Mouse (Mus musculus) R1 (cell line): ENCODE data around the gene Inka2.
"Not testable (repeated sequence)": the region's sequence is repeated elsewhere in the genome, so short reads cannot be mapped to it uniquely, and the experiment has no call there.

Experiments
- DNase-seq: peaks from one replicate; pipeline ENCODE4 v3.0.0-alpha.2; 2018; ENCODE audit warnings: low read depth, low spot score

Inka2 gene

GRCm38 (mm10) chr3:105696387-105697147, 7.8 kb upstream of the Inka2 start:
- DNase-seq, result no peak

- DNase-seq, result no peak
Observed at GRCm38 (mm10) chr3:105697148-105697441, 7.3 kb upstream of the Inka2 start.

DNA sequence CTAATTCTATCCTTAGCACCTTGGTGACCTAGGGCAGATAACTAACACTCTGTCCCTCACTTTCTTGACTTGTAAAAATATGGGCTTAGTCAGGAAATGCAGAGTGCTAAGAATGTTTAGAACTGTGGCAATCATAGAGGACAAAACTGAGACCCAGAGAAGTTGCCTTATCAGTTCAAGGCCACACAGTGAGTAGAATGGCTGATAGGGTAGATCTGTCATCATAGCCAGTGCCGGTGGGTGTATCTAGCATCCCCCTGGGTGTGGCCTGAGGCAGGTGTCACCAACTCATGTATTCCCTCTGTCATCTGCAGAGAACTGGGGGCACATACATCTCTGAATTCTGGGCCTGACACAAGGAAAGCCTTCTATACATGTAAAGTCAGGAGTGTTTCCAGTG, 6.1 kb upstream of the Inka2 start:
- DNase-seq, result no peak

DNA sequence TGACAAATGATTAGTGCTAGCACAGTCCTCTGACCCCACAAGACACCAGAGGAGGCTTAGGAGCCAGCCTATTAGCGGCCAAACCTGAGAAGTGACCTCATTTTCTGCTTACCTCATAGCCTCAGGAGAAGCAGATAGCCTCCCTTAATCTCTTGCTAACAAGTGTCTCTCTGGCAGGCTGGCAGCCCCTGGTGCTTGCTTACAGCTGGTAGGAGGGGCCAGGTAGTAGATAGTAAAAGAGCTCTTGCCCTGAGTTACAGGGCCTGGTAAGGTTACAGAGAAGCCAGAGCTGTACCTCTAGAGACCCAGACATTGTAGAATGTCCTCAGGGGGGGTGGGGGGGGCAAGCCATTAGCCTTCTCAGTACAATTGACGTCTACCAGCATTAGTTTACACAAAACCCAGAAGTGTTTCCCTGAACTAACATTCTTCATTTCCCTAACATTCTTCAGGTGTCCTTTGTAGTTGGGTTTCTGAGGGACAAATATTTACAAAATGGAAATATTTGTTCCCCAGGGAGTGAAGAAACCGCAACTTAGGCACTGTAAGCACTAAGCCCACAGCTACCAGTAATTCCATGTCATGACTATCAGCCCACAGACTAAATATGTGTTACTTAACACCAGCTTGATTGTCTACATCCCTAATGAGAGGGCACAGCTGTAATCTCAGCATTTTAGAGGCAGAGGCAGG, 5.0 kb upstream of the Inka2 start:
- no peak for DNase-seq

GRCm38 (mm10) chr3:105700786-105701185, 3.6 kb upstream of the Inka2 start:
- not testable (repeated sequence) for DNase-seq

DNA sequence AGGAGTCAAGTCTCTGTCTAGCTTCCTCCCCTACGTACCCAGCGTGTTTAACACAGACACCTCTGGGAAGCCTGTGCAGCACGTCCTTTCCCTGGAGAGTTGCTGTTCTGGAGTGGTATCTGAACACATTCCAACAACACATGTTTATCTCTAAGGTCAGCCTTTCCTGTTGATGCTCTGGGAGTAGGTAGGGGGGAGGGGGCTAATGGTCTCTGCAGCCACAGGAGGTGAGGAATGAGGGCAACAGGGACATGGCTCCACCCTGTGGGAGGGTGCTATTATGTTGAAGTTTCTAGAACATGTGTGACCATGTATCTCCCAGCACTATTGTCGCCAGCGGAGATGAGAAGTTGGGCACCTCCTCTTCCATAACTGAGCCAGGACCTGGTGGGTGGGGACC, 3.0 kb upstream of the Inka2 start:
- no peak for DNase-seq

DNA sequence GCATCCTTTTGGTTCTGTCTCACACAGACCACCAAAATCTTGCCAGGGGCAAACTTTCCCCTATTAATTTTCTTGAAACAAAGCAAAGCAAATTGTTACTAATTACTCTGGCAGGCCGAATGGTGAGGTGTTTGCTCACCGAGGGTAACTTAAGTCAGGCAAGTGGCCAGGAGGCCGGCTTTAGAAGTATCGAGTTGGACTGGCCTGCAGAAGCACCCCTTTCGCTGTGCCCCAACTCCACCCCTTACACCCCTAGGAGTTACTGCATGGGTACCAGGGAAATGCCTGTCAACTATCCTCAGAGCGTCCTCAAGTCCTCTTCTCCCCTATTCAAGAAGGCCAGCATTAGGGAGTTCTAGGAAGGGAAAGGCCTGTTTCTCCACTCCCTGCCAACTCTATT, 828 bp upstream of the Inka2 start:
- DNase-seq, result no peak

GRCm38 (mm10) chr3:105705061-105705549, 706 bp downstream of the Inka2 start:
- DNase-seq, result peak; percentile 30

GRCm38 (mm10) chr3:105705561-105705960, 1.2 kb downstream of the Inka2 start:
- DNase-seq, result no peak

- no peak for DNase-seq
Observed at GRCm38 (mm10) chr3:105706366-105707020, 2.1 kb downstream of the Inka2 start.

DNA sequence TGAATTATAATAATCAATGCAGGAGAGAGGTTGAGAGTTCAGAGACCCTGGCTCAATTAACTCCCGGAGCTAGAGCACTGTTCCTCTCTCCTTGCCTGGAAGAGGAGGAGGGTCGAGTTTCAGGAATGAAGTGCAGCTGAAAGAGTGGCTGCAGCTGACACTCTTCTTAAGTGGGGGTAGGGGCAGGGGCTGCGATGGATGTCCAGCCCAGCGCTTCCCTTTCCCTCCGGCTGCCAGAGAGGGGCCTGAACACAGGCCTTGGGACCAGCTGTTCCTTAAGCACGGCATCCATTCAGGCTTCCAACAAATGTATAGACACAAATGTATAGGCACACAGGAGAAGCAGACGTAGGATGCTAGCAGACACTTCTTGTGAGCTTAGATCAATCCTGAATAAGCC, 3.2 kb downstream of the Inka2 start:
- no peak for DNase-seq

- no peak for DNase-seq
Observed at GRCm38 (mm10) chr3:105710246-105710645, 5.8 kb downstream of the Inka2 start.

DNA sequence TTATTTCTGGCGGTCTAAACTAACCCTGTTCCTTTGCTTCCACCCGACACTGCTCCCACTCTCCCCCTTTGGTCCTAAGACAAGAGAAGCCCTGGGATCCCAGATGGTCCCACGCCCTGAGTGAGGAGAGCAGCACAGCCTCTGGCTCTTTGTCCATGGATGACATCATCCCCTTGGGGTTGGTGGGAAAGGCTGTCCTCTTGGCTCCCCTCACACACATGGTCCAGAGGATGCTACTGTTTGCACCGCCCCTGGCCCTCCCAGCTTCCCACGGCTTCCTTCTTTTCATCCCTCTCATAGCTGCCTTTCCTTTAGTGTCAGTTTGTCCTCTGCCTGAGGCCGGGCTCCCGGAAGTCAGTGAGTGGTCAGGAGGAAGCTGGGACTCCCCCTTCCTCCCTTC, 7.3 kb downstream of the Inka2 start:
- DNase-seq, result no peak

DNA sequence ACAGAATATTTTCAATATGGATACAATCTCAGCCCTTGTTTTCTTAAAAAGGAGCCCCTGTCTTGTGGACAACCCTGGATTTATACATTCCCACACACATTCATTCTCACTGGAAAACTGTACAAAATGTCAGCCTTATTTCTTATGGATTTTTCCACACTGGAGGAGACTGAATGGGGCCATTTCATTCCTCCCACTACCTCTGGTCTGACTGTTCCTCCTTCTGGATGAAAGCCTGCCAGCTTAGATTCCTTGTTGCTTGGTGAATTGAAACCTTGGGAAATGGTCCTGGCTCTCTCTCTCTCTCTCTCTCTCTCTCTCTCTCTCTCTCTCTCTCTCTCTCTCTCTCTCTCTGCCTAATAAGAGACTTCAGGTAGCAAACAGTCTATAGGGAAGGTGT, 8.4 kb downstream of the Inka2 start:
- no peak for DNase-seq

DNA sequence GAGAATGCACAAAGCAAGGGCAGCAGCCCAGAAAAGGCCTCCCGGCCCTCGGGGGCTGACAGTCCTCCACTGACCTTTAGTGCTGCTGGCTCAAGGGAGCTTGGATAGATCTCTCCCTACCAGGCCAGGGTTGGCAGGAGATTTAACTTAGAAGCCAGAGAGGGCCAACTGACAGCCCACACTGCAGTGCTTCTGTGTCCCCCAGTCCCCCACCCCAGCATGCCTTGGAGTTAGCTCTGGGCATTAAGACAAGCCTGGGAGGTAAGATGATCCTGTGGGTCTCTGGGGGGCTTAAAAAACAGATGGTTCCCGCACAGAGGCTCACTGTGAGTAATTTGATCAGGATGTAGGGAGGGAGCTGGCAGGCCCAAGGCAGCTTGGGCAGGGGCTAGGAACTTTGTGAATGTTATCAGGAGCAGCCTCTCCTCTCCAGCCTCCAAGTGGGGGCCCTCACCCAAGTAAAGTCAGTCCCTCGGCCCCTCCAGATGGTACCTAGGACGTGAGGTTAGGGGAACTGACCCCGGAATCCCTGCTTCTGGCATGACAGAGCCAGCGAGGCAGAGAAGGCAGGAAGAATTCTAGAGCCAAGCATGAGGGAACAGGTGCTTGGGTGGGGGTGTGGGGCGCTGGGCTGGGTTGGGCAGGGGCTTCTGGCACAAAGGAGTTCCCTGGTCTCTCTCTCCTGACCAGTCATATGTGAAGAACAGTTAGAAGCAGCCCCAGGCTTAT, 9.9 kb downstream of the Inka2 start:
- no peak for DNase-seq

DNA sequence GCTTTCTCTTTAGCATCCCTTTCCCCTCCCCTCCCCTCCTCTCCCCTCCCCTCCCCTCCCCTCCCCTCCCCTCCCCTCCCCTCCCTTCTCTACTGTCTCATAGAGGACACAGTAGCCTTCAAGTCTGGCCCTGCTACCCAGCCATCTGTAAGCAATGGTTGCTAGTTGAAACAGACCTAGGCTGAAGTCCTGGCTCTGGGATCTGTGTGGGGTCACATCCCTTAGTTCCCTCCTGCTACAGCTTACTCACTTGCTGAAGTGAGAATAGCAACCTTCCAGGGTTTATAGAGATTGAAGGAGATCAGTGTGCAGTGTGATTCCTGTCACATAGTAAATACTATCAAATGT, 10.4 kb downstream of the Inka2 start:
- no peak for DNase-seq

DNA sequence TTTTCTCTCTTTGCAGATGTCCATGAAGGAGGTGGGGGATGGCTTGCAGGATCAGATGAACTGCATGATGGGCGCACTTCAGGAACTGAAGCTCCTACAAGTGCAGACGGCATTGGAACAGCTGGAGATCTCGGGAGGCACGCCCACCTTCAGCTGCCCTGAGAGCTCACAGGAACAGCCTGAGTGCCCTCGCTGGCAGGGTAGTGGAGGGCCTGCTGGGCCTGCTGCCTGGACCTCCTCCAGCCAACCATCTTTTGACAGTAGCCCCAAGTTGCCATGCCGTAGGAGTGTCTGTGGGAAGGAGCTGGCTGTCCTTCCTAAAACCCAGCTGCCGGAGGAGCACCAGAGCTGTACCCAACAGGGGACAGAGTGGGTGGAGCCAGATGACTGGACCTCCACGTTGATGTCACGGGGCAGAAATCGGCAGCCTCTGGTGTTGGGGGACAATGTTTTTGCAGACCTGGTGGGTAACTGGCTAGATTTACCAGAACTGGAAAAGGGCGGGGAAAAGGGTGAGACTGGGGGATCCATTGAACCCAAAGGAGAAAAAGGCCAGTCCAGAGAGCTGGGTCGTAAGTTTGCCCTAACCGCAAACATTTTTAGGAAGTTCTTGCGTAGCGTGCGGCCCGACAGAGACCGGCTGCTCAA, 12.1 kb downstream of the Inka2 start:
- DNase-seq, result peak; percentile 12

DNA sequence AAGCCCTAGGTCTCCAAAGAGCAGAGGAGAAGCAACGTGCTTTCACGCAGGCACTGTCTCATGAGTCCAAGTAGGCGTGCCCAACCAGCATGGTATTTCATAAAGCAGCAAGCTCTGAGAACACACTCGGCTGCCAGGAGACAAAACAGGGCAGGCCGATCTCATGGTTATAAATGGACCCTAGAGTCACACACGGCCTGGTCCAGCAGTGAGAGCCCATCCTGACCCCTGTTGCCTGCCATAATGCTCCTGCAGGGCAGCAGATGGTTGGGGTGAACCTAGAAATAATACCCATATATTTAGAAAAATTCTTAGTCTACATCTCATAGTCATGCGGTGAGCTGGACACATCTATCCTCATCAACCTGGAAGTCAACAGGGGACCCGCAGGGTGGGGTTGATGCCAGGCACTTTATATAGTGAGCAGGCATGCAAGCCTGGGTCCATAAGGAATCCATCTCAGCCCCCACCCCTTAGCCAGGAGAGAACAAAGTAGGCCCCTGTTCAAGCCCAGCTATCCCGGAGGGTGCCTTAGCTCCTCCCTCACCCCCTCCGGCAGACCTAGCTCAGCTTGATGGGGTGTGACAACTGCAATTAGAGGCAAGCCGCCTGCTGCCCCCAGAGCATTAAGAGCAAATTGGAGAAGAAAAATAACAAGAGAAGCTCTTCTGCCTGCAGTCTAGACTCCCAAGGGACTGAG, 13.6 kb downstream of the Inka2 start:
- DNase-seq, result no peak

DNA sequence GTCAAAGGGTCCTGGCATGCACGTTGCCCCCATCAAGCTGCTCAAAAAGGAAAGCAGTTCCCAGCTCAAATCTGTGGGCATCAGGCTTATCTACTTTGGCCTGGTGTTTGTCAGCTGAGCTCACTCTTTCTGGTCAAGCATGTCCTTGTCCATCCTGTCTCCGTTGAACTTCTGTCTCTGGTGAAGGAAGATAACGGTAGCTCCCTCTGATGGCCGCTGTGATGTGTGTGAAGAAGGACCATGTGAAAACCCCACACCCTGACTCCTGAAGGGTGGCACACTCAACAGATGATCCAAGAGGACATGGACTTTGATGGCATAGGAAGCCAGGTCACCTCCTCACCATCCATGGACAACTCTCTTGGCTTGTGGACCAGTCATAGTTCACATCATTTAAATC, 14.3 kb downstream of the Inka2 start:
- DNase-seq, result no peak

- DNase-seq, result no peak
Observed at GRCm38 (mm10) chr3:105719979-105720378, 15.6 kb downstream of the Inka2 start.

DNA sequence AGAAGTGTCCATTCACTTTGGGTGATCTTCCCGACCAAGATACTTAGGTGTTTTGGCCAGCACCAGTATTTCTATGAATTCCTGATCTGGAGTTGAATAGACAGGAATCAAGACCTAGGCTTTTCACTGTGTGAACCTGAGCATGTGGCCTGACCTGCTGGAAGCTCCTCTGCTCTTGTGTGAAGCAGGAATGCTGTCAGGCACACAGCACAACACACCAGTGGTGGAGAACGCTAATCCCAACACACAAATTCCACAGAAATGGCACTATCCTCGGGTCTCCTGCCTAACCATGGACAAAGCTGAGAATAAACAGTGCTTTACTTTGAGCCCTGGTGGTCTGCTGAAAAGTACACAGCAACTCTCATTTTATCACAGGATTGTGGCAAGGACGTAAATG, 16.1 kb downstream of the Inka2 start:
- DNase-seq, result no peak
